Mouse (Mus musculus): ENCODE results near the gene Fgfr2. TPM values are rescaled to one million over a fixed set of nuclear protein-coding genes. Genes with fewer than 3 reads are reported as not detected.

Gene Fgfr2
- polyA plus RNA-seq, 1 experiment = 3.0 TPM

GRCm38 (mm10) chr7:132261885-132262284 is 861.3 kb downstream of the Fgfr2 start:
- H3K27me3 ChIP-seq (ENCODE audit: control insufficient read depth, insufficient read depth, low read length) = no peaks in the 10 kb centered on the region
- no peaks in the 10 kb centered on the region for H3K4me1 ChIP-seq (ENCODE audit: control insufficient read depth, insufficient read depth, low read length)
- H3K36me3 ChIP-seq (ENCODE audit: control insufficient read depth, insufficient read depth, low read length) = no peaks in the 10 kb centered on the region
- TF ChIP-seq POLR2A (IDR thresholded peaks at IDR 0.05; ENCODE audit: control insufficient read depth, low read depth, low read length) = no peak
- TF ChIP-seq CTCF (IDR thresholded peaks at IDR 0.05; ENCODE audit: control insufficient read depth, insufficient read depth, insufficient replicate concordance, low read depth, low read length) = no peak
- H3K27ac ChIP-seq (ENCODE audit: control insufficient read depth, insufficient read depth, low read depth, low read length) = no peak overlapping the region
- no peak overlapping the region for H3K4me3 ChIP-seq (ENCODE audit: control insufficient read depth, low read depth, low read length)

- Histone ChIP-seq H3K36me3 (ENCODE audit: control insufficient read depth, insufficient read depth, low read length) (no peaks in the 10 kb centered on the region), H3K4me1 (ENCODE audit: control insufficient read depth, insufficient read depth, low read length) (no peaks in the 10 kb centered on the region), H3K27ac (ENCODE audit: control insufficient read depth, insufficient read depth, low read depth, low read length) (no peak overlapping the region), H3K27me3 (ENCODE audit: control insufficient read depth, insufficient read depth, low read length) (no peaks in the 10 kb centered on the region), H3K4me3 (ENCODE audit: control insufficient read depth, low read depth, low read length) (no peak overlapping the region)
- TF ChIP-seq CTCF (IDR thresholded peaks at IDR 0.05; ENCODE audit: control insufficient read depth, insufficient read depth, insufficient replicate concordance, low read depth, low read length) (no peak), POLR2A (IDR thresholded peaks at IDR 0.05; ENCODE audit: control insufficient read depth, low read depth, low read length) (no peak)
Observed at GRCm38 (mm10) chr7:132260632-132261031, 862.5 kb downstream of the Fgfr2 start.

GRCm38 (mm10) chr7:132258817-132259216 is 864.3 kb downstream of the Fgfr2 start:
- H3K27me3 ChIP-seq (ENCODE audit: control insufficient read depth, insufficient read depth, low read length) = no peaks in the 10 kb centered on the region
- no peaks in the 10 kb centered on the region for H3K36me3 ChIP-seq (ENCODE audit: control insufficient read depth, insufficient read depth, low read length)
- H3K4me3 ChIP-seq (ENCODE audit: control insufficient read depth, low read depth, low read length) = no peak overlapping the region
- no peak overlapping the region for H3K27ac ChIP-seq (ENCODE audit: control insufficient read depth, insufficient read depth, low read depth, low read length)
- TF ChIP-seq POLR2A (IDR thresholded peaks at IDR 0.05; ENCODE audit: control insufficient read depth, low read depth, low read length) (no peak), CTCF (IDR thresholded peaks at IDR 0.05; ENCODE audit: control insufficient read depth, insufficient read depth, insufficient replicate concordance, low read depth, low read length) (no peak)
- H3K4me1 ChIP-seq (ENCODE audit: control insufficient read depth, insufficient read depth, low read length) = no peaks in the 10 kb centered on the region

GRCm38 (mm10) chr7:132258216-132258615 is 864.9 kb downstream of the Fgfr2 start:
- Histone ChIP-seq H3K4me3 (ENCODE audit: control insufficient read depth, low read depth, low read length) (no peak overlapping the region), H3K27me3 (ENCODE audit: control insufficient read depth, insufficient read depth, low read length) (no peaks in the 10 kb centered on the region), H3K4me1 (ENCODE audit: control insufficient read depth, insufficient read depth, low read length) (no peaks in the 10 kb centered on the region), H3K36me3 (ENCODE audit: control insufficient read depth, insufficient read depth, low read length) (no peaks in the 10 kb centered on the region), H3K27ac (ENCODE audit: control insufficient read depth, insufficient read depth, low read depth, low read length) (no peak overlapping the region)
- TF ChIP-seq POLR2A (IDR thresholded peaks at IDR 0.05; ENCODE audit: control insufficient read depth, low read depth, low read length) (no peak), CTCF (IDR thresholded peaks at IDR 0.05; ENCODE audit: control insufficient read depth, insufficient read depth, insufficient replicate concordance, low read depth, low read length) (no peak)

DNA sequence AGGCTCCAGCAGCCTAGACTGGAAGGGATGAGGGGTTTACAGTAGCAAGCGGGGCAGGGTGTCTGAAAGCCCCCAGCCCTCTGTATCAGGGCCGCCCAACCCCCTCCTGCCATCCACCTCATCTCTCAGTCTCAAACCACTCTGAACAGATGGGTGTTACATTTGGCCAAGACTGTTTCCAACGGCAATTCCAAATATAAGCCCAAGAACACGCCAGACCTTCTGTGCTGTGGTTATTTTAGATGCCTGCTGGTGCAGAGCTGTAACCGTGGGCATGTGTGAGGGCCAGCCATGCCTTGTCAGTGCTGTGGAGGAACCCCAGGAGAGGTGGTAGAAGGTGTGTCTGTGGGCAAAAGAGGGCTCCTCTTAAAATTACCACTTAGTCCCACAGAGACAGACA is 869.6 kb downstream of the Fgfr2 start:
- Histone ChIP-seq H3K4me3 (ENCODE audit: control insufficient read depth, low read depth, low read length) (no peak overlapping the region), H3K27me3 (ENCODE audit: control insufficient read depth, insufficient read depth, low read length) (no peaks in the 10 kb centered on the region), H3K36me3 (ENCODE audit: control insufficient read depth, insufficient read depth, low read length) (no peaks in the 10 kb centered on the region), H3K4me1 (ENCODE audit: control insufficient read depth, insufficient read depth, low read length) (no peaks in the 10 kb centered on the region), H3K27ac (ENCODE audit: control insufficient read depth, insufficient read depth, low read depth, low read length) (no peak overlapping the region)
- TF ChIP-seq CTCF (IDR thresholded peaks at IDR 0.05; ENCODE audit: control insufficient read depth, insufficient read depth, insufficient replicate concordance, low read depth, low read length) (no peak), POLR2A (IDR thresholded peaks at IDR 0.05; ENCODE audit: control insufficient read depth, low read depth, low read length) (no peak)

- Histone ChIP-seq H3K4me1 (ENCODE audit: control insufficient read depth, insufficient read depth, low read length) (no peaks in the 10 kb centered on the region), H3K27ac (ENCODE audit: control insufficient read depth, insufficient read depth, low read depth, low read length) (no peak overlapping the region), H3K36me3 (ENCODE audit: control insufficient read depth, insufficient read depth, low read length) (no peaks in the 10 kb centered on the region), H3K4me3 (ENCODE audit: control insufficient read depth, low read depth, low read length) (no peak overlapping the region), H3K27me3 (ENCODE audit: control insufficient read depth, insufficient read depth, low read length) (no peaks in the 10 kb centered on the region)
- TF ChIP-seq CTCF (IDR thresholded peaks at IDR 0.05; ENCODE audit: control insufficient read depth, insufficient read depth, insufficient replicate concordance, low read depth, low read length) (no peak), POLR2A (IDR thresholded peaks at IDR 0.05; ENCODE audit: control insufficient read depth, low read depth, low read length) (no peak)
Observed at GRCm38 (mm10) chr7:132253078-132253477, 870.1 kb downstream of the Fgfr2 start.

DNA sequence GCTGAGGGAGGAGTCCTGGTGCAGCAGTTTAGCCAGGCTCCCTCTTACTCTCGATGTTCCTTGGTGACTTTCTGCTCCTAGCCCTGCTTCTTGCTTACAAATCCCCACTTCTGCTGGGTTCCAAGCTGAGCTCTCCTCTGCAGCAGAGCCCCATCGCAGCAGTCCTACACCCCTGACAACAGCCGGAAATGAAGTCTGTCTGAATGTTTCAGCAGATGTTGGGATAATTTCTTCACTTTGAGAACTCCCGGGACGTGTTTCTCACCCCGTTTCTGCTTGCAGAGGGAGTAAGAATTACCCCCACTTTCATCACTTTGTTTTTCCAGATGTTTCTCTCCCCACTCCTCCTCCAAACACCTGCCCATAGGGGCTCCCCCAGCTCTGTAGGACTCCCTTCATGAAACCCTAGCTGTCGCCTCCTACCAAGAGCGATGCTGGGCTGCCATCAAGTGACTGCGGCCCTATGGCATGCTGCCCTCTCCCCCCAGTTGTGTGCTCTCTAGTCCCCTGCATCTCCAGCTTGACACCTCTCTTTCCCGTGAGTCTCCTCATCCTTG is 873.5 kb downstream of the Fgfr2 start:
- no peak overlapping the region for H3K27ac ChIP-seq (ENCODE audit: control insufficient read depth, insufficient read depth, low read depth, low read length)
- H3K4me3 ChIP-seq (ENCODE audit: control insufficient read depth, low read depth, low read length) = no peak overlapping the region
- peaks cover 4% of the 10 kb centered on the region for H3K4me1 ChIP-seq (ENCODE audit: control insufficient read depth, insufficient read depth, low read length)
- no peaks in the 10 kb centered on the region for H3K36me3 ChIP-seq (ENCODE audit: control insufficient read depth, insufficient read depth, low read length)
- H3K27me3 ChIP-seq (ENCODE audit: control insufficient read depth, insufficient read depth, low read length) = no peaks in the 10 kb centered on the region
- no peak for TF ChIP-seq POLR2A (IDR thresholded peaks at IDR 0.05; ENCODE audit: control insufficient read depth, low read depth, low read length)
- TF ChIP-seq CTCF (IDR thresholded peaks at IDR 0.05; ENCODE audit: control insufficient read depth, insufficient read depth, insufficient replicate concordance, low read depth, low read length) = no peak

- Histone ChIP-seq H3K4me3 (ENCODE audit: control insufficient read depth, low read depth, low read length) (no peak overlapping the region), H3K27ac (ENCODE audit: control insufficient read depth, insufficient read depth, low read depth, low read length) (no peak overlapping the region), H3K36me3 (ENCODE audit: control insufficient read depth, insufficient read depth, low read length) (no peaks in the 10 kb centered on the region), H3K4me1 (ENCODE audit: control insufficient read depth, insufficient read depth, low read length) (peaks cover 13% of the 10 kb centered on the region), H3K27me3 (ENCODE audit: control insufficient read depth, insufficient read depth, low read length) (no peaks in the 10 kb centered on the region)
- TF ChIP-seq POLR2A (IDR thresholded peaks at IDR 0.05; ENCODE audit: control insufficient read depth, low read depth, low read length) (no peak), CTCF (IDR thresholded peaks at IDR 0.05; ENCODE audit: control insufficient read depth, insufficient read depth, insufficient replicate concordance, low read depth, low read length) (no peak)
Observed at GRCm38 (mm10) chr7:132247567-132247966, 875.6 kb downstream of the Fgfr2 start.
